Mouse (Mus musculus) forebrain, embryonic 11.5 days (tissue): ENCODE results near the gene Ripor1. TPM values are rescaled to one million over a fixed set of nuclear protein-coding genes. Genes with fewer than 3 reads are reported as not detected.

ENCODE experiments used
- ATAC-seq: fragments of 200-750 bp; cut with Nextera tagmentation; replicated peaks from 2 replicates; pipeline ENCODE4 v1.8.0; 2017; ENCODE audit warnings: moderate TSS enrichment; ENCODE audit not compliant: low FRiP score
- DNase-seq: peaks from one replicate; pipeline ENCODE4 v3.0.0-alpha.2; 2017; ENCODE audit warnings: low spot score
- H3K27ac ChIP-seq: fragments of 300-500 bp; sonication (generic); 2 replicates; pipeline ENCODE4 v1.5.1; 2014; ENCODE audit warnings: low read depth, low read length
- H3K27me3 ChIP-seq: fragments of 300-500 bp; sonication (generic); 2 replicates; pipeline ENCODE4 v1.6.1; 2014; ENCODE audit warnings: mild to moderate bottlenecking, low read length, mixed read lengths; ENCODE audit not compliant: control insufficient read depth, insufficient read depth
- H3K36me3 ChIP-seq: fragments of 300-500 bp; sonication (generic); 2 replicates; pipeline ENCODE4 v1.6.1; 2014; ENCODE audit warnings: mild to moderate bottlenecking, low read length, moderate library complexity, mixed read lengths; ENCODE audit not compliant: control insufficient read depth, insufficient read depth
- H3K4me1 ChIP-seq: fragments of 300-500 bp; sonication (generic); replicated peaks from 2 replicates; pipeline ENCODE4 v1.6.1; 2014; ENCODE audit warnings: low read length, mixed read lengths; ENCODE audit not compliant: control insufficient read depth, insufficient read depth
- H3K4me2 ChIP-seq: fragments of 300-500 bp; sonication (generic); 2 replicates; pipeline ENCODE4 v1.6.1; 2014; ENCODE audit warnings: low read depth, mild to moderate bottlenecking, low read length, moderate library complexity, mixed read lengths; ENCODE audit not compliant: severe bottlenecking
- H3K4me3 ChIP-seq: fragments of 300-500 bp; sonication (generic); 2 replicates; pipeline ENCODE4 v1.5.1; 2014; ENCODE audit warnings: low read depth, low read length
- H3K9ac ChIP-seq: fragments of 300-500 bp; sonication (generic); 2 replicates; pipeline ENCODE4 v1.6.1; 2014; ENCODE audit warnings: low read length
- H3K9me3 ChIP-seq: fragments of 300-500 bp; sonication (generic); 2 replicates; pipeline ENCODE4 v1.6.1; 2016; ENCODE audit warnings: low read length, mixed read lengths; ENCODE audit not compliant: control insufficient read depth
- WGBS: fragments of 180-500 bp; shearing (Covaris S2); extraction: QIAGEN DNeasy Blood & Tissue Kit; methylation state at CpG from one replicate; pipeline ENCODE4 v1.1.7; 2014; 5-methylcytosine and 5-hydroxymethylcytosine counted together
- polyA plus RNA-seq: library from polyadenylated mRNA; unstranded; fragments of >200 nt; fragmentation: Nextera tagmentation; extraction: Ambion mirVana; gene quantifications from 2 replicates; pipeline ENCODE4 v1.2.1, GENCODE M21; 2014

The Ripor1 gene
- polyA plus RNA-seq, 1 experiment from 2014 or later = 18.9 TPM

DNA sequence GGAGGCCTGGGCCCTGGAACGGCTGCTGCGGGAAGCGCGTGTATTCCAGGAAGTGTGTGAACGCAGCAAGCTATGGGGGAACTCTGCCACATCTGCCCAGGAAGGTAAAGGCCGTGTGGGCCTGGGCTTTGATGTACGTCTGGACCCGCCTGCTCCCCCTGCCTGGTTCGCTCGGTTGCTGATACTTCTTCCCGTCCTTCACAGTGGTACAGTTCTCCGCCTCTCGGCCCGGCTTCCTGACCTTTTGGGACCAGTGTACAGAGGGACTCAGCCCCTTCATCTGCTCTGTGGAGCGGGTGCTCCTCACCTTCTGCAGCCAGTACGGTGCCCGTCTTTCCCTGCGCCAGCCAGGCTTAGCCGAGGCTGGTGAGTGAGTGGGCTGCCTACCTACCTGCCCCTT is 15.2 kb downstream of the Ripor1 start:
- H3K27me3 ChIP-seq = no peaks in the 10 kb centered on the region
- H3K4me1 ChIP-seq = 0 out of 2 replicates have a peak, but pooled peaks cover 2% of the 10 kb centered on the region
- no peak overlapping the region for H3K4me2 ChIP-seq
- no peaks in the 10 kb centered on the region for H3K9me3 ChIP-seq
- H3K4me3 ChIP-seq = no peak overlapping the region
- WGBS = 93% methylated on average over 19 of the region's 19 CpGs
- H3K27ac ChIP-seq = no peak overlapping the region
- DNase-seq (no peak), ATAC-seq (no peak)
- H3K9ac ChIP-seq = no peak overlapping the region
- peaks cover 5% of the 10 kb centered on the region for H3K36me3 ChIP-seq

DNA sequence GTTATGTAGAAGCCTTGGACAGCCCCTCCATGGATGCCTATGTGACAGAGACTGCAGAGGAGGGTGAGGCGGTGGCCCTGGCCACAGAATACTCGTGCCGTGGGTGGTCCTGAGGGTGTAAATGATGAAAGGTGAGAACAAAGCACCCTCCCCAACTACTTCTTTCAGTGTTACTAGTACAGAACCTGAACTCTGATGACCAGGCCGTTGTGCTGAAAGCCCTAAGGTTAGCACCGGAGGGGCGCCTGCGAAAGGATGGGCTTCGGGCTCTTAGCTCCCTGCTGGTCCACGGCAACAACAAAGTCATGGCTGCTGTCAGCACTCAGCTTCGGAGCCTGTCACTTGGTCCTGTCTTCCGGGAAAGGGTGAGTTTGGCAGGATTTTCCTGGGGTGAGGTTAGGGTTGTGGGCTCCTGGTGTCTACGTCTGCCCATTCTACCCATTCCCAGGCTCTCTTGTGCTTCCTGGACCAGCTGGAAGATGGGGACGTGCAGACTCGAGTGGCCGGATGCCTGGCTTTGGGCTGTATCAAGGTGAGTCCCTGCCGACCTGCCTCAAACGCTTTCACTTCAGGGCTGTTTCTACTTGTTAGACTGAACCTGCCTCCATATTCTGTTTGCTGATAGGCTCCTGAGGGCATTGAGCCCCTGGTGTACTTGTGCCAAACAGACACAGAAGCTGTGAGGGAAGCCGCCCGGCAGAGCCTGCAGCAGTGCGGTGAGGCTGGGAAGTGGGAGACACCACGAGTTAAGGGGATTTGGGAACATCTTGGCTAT is 16.1 kb downstream of the Ripor1 start:
- WGBS = 88% methylated on average over 21 of the region's 21 CpGs
- no peak overlapping the region for H3K4me3 ChIP-seq
- ATAC-seq (no peak), DNase-seq (no peak)
- H3K36me3 ChIP-seq = peaks cover 5% of the 10 kb centered on the region
- no peak overlapping the region for H3K27ac ChIP-seq
- no peak overlapping the region for H3K9ac ChIP-seq
- H3K9me3 ChIP-seq = no peaks in the 10 kb centered on the region
- 0 out of 2 replicates have a peak, but pooled peaks cover 2% of the 10 kb centered on the region for H3K4me1 ChIP-seq
- H3K4me2 ChIP-seq = no peak overlapping the region
- H3K27me3 ChIP-seq = no peaks in the 10 kb centered on the region

GRCm38 (mm10) chr8:105621841-105622240 is 16.8 kb downstream of the Ripor1 start:
- peaks cover 5% of the 10 kb centered on the region; the same call in 1 of the 2 replicates for H3K36me3 ChIP-seq
- no peaks in the 10 kb centered on the region for H3K27me3 ChIP-seq
- H3K4me1 ChIP-seq = 0 out of 2 replicates have a peak, but pooled peaks cover 2% of the 10 kb centered on the region
- H3K27ac ChIP-seq = no peak overlapping the region
- no peak for ATAC-seq
- H3K4me3 ChIP-seq = no peak overlapping the region
- no peaks in the 10 kb centered on the region for H3K9me3 ChIP-seq
- 79% methylated on average over 4 of the region's 4 CpGs for WGBS
- H3K4me2 ChIP-seq = no peak overlapping the region
- DNase-seq = no peak
- H3K9ac ChIP-seq = no peak overlapping the region

DNA sequence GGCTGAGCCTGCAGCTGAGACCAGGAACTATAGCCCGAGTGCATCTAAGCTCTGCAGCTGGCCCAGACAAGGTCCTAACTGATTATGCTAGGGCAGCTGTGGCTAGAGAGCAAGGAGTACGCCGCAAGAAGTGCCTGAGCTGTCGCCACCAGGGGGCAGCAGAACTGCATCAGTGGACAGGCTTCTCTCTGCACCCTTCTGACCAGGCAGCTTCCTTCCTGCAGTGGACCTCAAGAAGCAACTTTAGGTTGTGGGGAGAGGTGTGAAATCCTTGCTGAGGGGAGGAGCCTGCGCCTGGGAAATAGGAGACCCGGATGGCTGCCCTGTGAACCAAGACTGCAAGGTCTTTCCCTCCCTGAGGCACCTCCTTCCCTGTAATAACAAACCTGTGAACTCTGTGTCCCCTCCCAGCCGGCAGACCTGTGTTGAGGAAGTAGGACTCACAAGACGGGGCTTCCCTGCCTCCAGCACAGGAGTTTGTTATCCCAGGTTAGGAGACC is 17.4 kb downstream of the Ripor1 start:
- H3K4me2 ChIP-seq = no peak overlapping the region
- H3K36me3 ChIP-seq = peaks cover 5% of the 10 kb centered on the region; the same call in 1 of the 2 replicates
- DNase-seq (peak; percentile 96), ATAC-seq (peak; percentile 86)
- no peaks in the 10 kb centered on the region for H3K27me3 ChIP-seq
- 0 out of 2 replicates have a peak, but pooled peaks cover 2% of the 10 kb centered on the region for H3K4me1 ChIP-seq
- whole genome bisulfite sequencing = 5% methylated on average over 8 of the region's 8 CpGs
- H3K9ac ChIP-seq = no peak overlapping the region
- no peak overlapping the region for H3K4me3 ChIP-seq
- H3K27ac ChIP-seq = no peak overlapping the region
- no peaks in the 10 kb centered on the region for H3K9me3 ChIP-seq

DNA sequence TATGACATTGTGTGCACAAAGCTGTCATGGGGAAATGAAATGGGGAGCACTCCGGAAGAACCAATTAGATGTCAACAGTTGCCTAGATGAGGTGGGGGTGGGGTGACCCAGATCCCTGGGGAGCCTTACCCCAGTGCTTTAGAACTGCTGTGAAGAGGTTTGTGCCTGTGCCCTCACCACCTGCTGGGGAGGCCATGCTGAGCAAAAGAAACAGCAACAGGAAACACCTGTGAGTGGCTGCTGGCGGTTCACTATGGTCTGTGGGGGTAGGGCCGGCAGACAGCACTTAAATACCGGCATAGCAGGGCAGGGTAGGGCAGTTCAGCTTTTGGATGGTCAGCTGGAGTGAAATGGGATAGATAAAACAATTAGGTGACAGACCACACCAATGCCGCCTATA is 18.1 kb downstream of the Ripor1 start:
- Histone ChIP-seq H3K27me3 (no peaks in the 10 kb centered on the region), H3K9ac (no peak overlapping the region; the same call in 1 of the 2 replicates), H3K4me2 (no peak overlapping the region), H3K4me1 (0 out of 2 replicates have a peak, but pooled peaks cover 2% of the 10 kb centered on the region), H3K4me3 (no peak overlapping the region), H3K9me3 (no peaks in the 10 kb centered on the region), H3K36me3 (peaks cover 5% of the 10 kb centered on the region; the same call in 1 of the 2 replicates), H3K27ac (no peak overlapping the region)
- 24% methylated on average over 5 of the region's 5 CpGs for WGBS
- DNase-seq = no peak
- ATAC-seq = 0 out of 2 replicates have a peak, but pooled peaks have one; percentile 9

- no peak overlapping the region for H3K4me3 ChIP-seq
- 58% methylated on average over 7 of the region's 7 CpGs for WGBS
- no peaks in the 10 kb centered on the region for H3K27me3 ChIP-seq
- peaks cover 5% of the 10 kb centered on the region; the same call in 1 of the 2 replicates for H3K36me3 ChIP-seq
- no peak overlapping the region for H3K27ac ChIP-seq
- no peak for DNase-seq
- H3K4me1 ChIP-seq = 0 out of 2 replicates have a peak, but pooled peaks cover 2% of the 10 kb centered on the region
- ATAC-seq = no peak
- H3K9me3 ChIP-seq = no peaks in the 10 kb centered on the region
- H3K9ac ChIP-seq = no peak overlapping the region
- no peak overlapping the region for H3K4me2 ChIP-seq
Observed at GRCm38 (mm10) chr8:105623679-105624245, 18.7 kb downstream of the Ripor1 start.

DNA sequence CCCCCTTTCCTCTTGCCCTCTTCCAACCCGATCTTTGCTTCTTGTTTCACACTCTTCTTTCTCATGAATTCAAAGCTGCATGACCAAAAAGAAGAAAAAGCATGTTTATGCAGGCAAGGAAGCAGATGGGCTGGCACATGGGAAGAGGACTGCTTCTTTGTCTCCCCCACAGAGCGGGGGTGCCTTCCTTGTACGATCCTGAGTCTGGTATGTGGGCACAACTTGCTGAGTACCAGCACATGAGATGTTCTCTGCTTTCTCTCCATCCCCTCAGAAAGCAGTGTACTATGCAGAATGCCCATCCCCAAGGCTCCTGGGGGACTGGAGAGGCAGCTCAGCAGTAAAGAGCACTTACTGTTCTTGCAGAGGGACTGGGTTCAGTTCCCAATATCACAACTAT is 19.3 kb downstream of the Ripor1 start:
- DNase-seq (no peak), ATAC-seq (no peak)
- Histone ChIP-seq H3K4me3 (no peak overlapping the region), H3K9me3 (no peaks in the 10 kb centered on the region), H3K36me3 (peaks cover 4% of the 10 kb centered on the region; the same call in 1 of the 2 replicates), H3K27me3 (no peaks in the 10 kb centered on the region), H3K9ac (no peak overlapping the region), H3K4me2 (no peak overlapping the region), H3K4me1 (0 out of 2 replicates have a peak, but pooled peaks cover 2% of the 10 kb centered on the region), H3K27ac (no peak overlapping the region)
- WGBS = 63% methylated on average over 3 of the region's 3 CpGs

GRCm38 (mm10) chr8:105624831-105625230 is 19.8 kb downstream of the Ripor1 start:
- ATAC-seq (no peak), DNase-seq (no peak)
- WGBS = 73% methylated on average over 1 of the region's 1 CpGs
- H3K4me3 ChIP-seq = no peak overlapping the region
- no peak overlapping the region for H3K9ac ChIP-seq
- H3K27me3 ChIP-seq = no peaks in the 10 kb centered on the region
- H3K4me1 ChIP-seq = 0 out of 2 replicates have a peak, but pooled peaks cover 2% of the 10 kb centered on the region
- H3K36me3 ChIP-seq = peaks cover 3% of the 10 kb centered on the region; the same call in 1 of the 2 replicates
- H3K9me3 ChIP-seq = no peaks in the 10 kb centered on the region
- no peak overlapping the region for H3K4me2 ChIP-seq
- H3K27ac ChIP-seq = no peak overlapping the region
